Mouse (Mus musculus): Measurements from ENCODE around the gene Nipsnap1. TPM values are rescaled to one million over a fixed set of nuclear protein-coding genes. Genes with fewer than 3 reads are reported as not detected.
A peak's percentile ranks its signal among the peaks of the same experiment; 100 is the strongest.

The Nipsnap1 gene
- polyA plus RNA-seq, 1 experiment from 2014 or later, result 89.8 TPM

DNA sequence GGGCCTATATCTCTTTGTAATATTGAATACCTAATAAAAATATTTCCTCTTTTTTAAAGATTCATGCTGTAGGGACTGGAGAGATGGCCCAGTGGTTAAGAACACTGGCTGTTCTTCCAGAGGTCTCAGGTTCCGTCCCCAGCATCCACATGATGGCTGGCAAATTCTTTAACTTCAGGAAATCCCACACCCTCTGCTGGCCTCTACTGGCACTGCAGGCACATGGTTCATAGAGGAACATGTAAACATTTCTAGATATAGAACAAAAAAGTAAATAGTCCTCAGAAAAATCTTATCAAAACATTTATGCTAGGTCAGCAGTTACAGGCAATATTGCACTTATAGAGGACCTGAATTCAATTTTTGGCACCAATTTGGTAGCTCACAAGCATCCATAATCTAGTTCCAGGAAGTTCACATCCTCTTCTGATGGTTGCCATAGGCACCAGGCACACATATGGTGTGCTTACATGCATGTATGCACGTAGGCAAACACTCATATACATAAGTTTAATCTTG, 11.7 kb downstream of the Nipsnap1 start:
- H3K4me1 ChIP-seq (replicated peaks; ENCODE audit: control insufficient read depth, insufficient read depth, low read length), result peaks cover 10% of the 10 kb centered on the region
- WGBS, result 56% methylated on average over 2 of the region's 2 CpGs
- H3K27me3 ChIP-seq (replicated peaks; ENCODE audit: control insufficient read depth, insufficient read depth, low read length), result no peaks in the 10 kb centered on the region
- H3K36me3 ChIP-seq (ENCODE audit: control insufficient read depth, insufficient read depth, low read length), result peaks cover 10% of the 10 kb centered on the region; the same call in 1 of the 2 replicates
- no peak overlapping the region for H3K4me2 ChIP-seq
- H3K4me3 ChIP-seq (ENCODE audit: low read depth, low read length), result no peak overlapping the region
- DNase-seq (ENCODE audit: low spot score) (no peak), ATAC-seq (replicated peaks; ENCODE audit: low FRiP score) (no peak)
- H3K9ac ChIP-seq (ENCODE audit: low read depth, low read length), result no peak overlapping the region
- H3K27ac ChIP-seq (ENCODE audit: low read depth, low read length), result no peak overlapping the region
- H3K9me3 ChIP-seq (ENCODE audit: control insufficient read depth, low read length), result no peaks in the 10 kb centered on the region

GRCm38 (mm10) chr11:4886987-4887386, 13.2 kb downstream of the Nipsnap1 start:
- Histone ChIP-seq H3K4me1 (replicated peaks; ENCODE audit: control insufficient read depth, insufficient read depth, low read length) (peaks cover 4% of the 10 kb centered on the region; the same call in 1 of the 2 replicates), H3K36me3 (ENCODE audit: control insufficient read depth, insufficient read depth, low read length) (peaks cover 10% of the 10 kb centered on the region; the same call in 1 of the 2 replicates), H3K27ac (ENCODE audit: low read depth, low read length) (no peak overlapping the region), H3K9ac (ENCODE audit: low read depth, low read length) (no peak overlapping the region), H3K27me3 (replicated peaks; ENCODE audit: control insufficient read depth, insufficient read depth, low read length) (no peaks in the 10 kb centered on the region), H3K9me3 (ENCODE audit: control insufficient read depth, low read length) (no peaks in the 10 kb centered on the region), H3K4me2 (no peak overlapping the region), H3K4me3 (ENCODE audit: low read depth, low read length) (no peak overlapping the region)
- ATAC-seq (replicated peaks; ENCODE audit: low FRiP score), result no peak
- DNase-seq (ENCODE audit: low spot score), result no peak
- 90% methylated on average over 3 of the region's 3 CpGs for WGBS

- Histone ChIP-seq H3K4me2 (peak within 1 kb of the TSS; percentile 77), H3K9me3 (ENCODE audit: control insufficient read depth, low read length) (no peaks in the 10 kb centered on the region), H3K4me3 (ENCODE audit: low read depth, low read length) (peak within 1 kb of the TSS; percentile 92), H3K27ac (ENCODE audit: low read depth, low read length) (peak within 1 kb of the TSS; percentile 81; the same call in 1 of the 2 replicates), H3K27me3 (replicated peaks; ENCODE audit: control insufficient read depth, insufficient read depth, low read length) (no peaks in the 10 kb centered on the region), H3K9ac (ENCODE audit: low read depth, low read length) (peak within 1 kb of the TSS; percentile 83), H3K4me1 (replicated peaks; ENCODE audit: control insufficient read depth, insufficient read depth, low read length) (peaks cover 5% of the 10 kb centered on the region), H3K36me3 (ENCODE audit: control insufficient read depth, insufficient read depth, low read length) (peaks cover 4% of the 10 kb centered on the region; the same call in 1 of the 2 replicates)
- WGBS, result 2% methylated on average over 52 of the region's 52 CpGs
- DNase-seq (ENCODE audit: low spot score), result peak; percentile 83
- peak; percentile 92 for ATAC-seq (replicated peaks; ENCODE audit: low FRiP score)
Observed at GRCm38 (mm10) chr11:4894848-4895816, 21.4 kb downstream of the Nipsnap1 start, which contains the start of gene Thoc5. Gene Thoc5 (plus strand): TSS chr11:4895320.

GRCm38 (mm10) chr11:4900437-4900836, 26.7 kb downstream of the Nipsnap1 start:
- DNase-seq (ENCODE audit: low spot score) (no peak), ATAC-seq (replicated peaks; ENCODE audit: low FRiP score) (no peak)
- no peaks in the 10 kb centered on the region for H3K9me3 ChIP-seq (ENCODE audit: control insufficient read depth, low read length)
- H3K4me1 ChIP-seq (replicated peaks; ENCODE audit: control insufficient read depth, insufficient read depth, low read length), result peaks cover 5% of the 10 kb centered on the region
- no peaks in the 10 kb centered on the region for H3K27me3 ChIP-seq (replicated peaks; ENCODE audit: control insufficient read depth, insufficient read depth, low read length)
- no peak overlapping the region for H3K4me3 ChIP-seq (ENCODE audit: low read depth, low read length)
- H3K36me3 ChIP-seq (ENCODE audit: control insufficient read depth, insufficient read depth, low read length), result peaks cover 10% of the 10 kb centered on the region; the same call in 1 of the 2 replicates
- no peak overlapping the region for H3K27ac ChIP-seq (ENCODE audit: low read depth, low read length)
- 69% methylated on average over 5 of the region's 5 CpGs for WGBS
- no peak overlapping the region for H3K4me2 ChIP-seq
- no peak overlapping the region for H3K9ac ChIP-seq (ENCODE audit: low read depth, low read length)

DNA sequence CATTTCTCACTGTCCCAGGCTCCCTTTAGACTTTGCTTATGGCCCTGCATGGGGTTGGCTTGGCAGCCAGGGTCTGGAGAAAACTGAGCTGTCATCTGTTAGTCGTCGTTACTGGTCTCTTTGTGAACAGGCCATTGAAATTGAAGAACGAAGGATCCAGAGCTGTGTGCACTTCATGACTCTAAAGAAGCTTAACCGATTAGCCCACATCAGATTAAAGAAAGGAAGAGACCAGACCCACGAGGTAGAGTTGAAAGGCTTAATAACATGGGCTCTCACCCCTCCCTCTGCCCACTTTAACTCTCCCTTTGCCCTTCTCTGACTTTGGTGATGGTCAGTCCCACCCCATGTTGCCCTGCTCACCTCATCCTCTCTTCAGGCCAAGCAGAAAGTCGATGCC, 28.2 kb downstream of the Nipsnap1 start:
- WGBS, result 89% methylated on average over 6 of the region's 6 CpGs
- no peak overlapping the region for H3K9ac ChIP-seq (ENCODE audit: low read depth, low read length)
- H3K4me3 ChIP-seq (ENCODE audit: low read depth, low read length), result no peak overlapping the region
- DNase-seq (ENCODE audit: low spot score), result no peak
- ATAC-seq (replicated peaks; ENCODE audit: low FRiP score), result no peak
- no peak overlapping the region for H3K27ac ChIP-seq (ENCODE audit: low read depth, low read length)
- H3K9me3 ChIP-seq (ENCODE audit: control insufficient read depth, low read length), result no peaks in the 10 kb centered on the region
- H3K27me3 ChIP-seq (replicated peaks; ENCODE audit: control insufficient read depth, insufficient read depth, low read length), result no peaks in the 10 kb centered on the region
- H3K4me1 ChIP-seq (replicated peaks; ENCODE audit: control insufficient read depth, insufficient read depth, low read length), result no peaks in the 10 kb centered on the region
- H3K4me2 ChIP-seq, result no peak overlapping the region
- peaks cover 13% of the 10 kb centered on the region; the same call in 1 of the 2 replicates for H3K36me3 ChIP-seq (ENCODE audit: control insufficient read depth, insufficient read depth, low read length)

DNA sequence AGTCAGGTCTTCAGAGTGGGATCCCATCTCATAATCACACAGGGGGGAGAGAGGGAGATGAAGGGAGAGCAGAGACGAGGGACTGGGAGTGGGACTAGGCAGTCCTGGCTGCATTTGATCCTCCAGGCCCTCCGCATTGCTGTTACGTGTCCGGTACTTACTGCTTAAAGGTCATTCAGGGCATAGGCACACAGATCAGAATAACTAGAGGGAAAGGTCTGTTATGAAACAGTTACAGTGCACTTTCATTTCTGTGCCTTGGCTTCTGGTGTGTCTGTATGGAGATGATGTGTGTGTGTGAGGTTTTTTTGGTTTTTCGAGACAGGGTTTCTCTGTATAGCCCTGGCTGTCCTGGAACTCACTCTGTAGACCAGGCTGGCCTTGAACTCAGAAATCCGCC, 32.5 kb downstream of the Nipsnap1 start:
- no peak for DNase-seq (ENCODE audit: low spot score)
- H3K4me3 ChIP-seq (ENCODE audit: low read depth, low read length), result no peak overlapping the region
- H3K4me1 ChIP-seq (replicated peaks; ENCODE audit: control insufficient read depth, insufficient read depth, low read length), result no peaks in the 10 kb centered on the region
- no peaks in the 10 kb centered on the region for H3K9me3 ChIP-seq (ENCODE audit: control insufficient read depth, low read length)
- no peak overlapping the region for H3K27ac ChIP-seq (ENCODE audit: low read depth, low read length)
- no peaks in the 10 kb centered on the region for H3K27me3 ChIP-seq (replicated peaks; ENCODE audit: control insufficient read depth, insufficient read depth, low read length)
- ATAC-seq (replicated peaks; ENCODE audit: low FRiP score), result no peak
- H3K4me2 ChIP-seq, result no peak overlapping the region
- WGBS, result 87% methylated on average over 6 of the region's 6 CpGs
- peaks cover 16% of the 10 kb centered on the region; the same call in 1 of the 2 replicates for H3K36me3 ChIP-seq (ENCODE audit: control insufficient read depth, insufficient read depth, low read length)
- no peak overlapping the region for H3K9ac ChIP-seq (ENCODE audit: low read depth, low read length)

DNA sequence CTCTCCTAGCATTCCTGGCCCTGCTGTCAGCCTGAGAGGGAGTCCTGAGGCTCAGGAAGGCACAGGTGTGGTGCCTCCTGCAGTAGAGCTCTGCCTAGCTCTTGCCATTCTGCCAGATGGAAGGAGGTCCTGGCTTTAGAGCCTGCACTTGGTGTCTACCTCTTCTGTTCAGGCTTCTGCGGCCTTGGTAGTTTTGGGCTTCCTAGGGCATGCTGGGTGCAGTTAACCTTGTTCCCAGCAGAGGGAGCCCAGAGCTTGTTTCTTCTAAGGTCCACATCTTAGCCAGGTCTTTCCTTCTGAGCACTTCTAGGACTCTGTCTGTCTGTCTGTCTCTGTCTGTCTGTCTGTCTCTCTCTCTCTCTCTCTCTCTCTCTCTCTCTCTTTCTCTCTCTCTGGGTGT, 42.3 kb downstream of the Nipsnap1 start:
- no peak overlapping the region for H3K27ac ChIP-seq (ENCODE audit: low read depth, low read length)
- H3K4me1 ChIP-seq (replicated peaks; ENCODE audit: control insufficient read depth, insufficient read depth, low read length), result no peaks in the 10 kb centered on the region
- H3K4me3 ChIP-seq (ENCODE audit: low read depth, low read length), result no peak overlapping the region
- H3K36me3 ChIP-seq (ENCODE audit: control insufficient read depth, insufficient read depth, low read length), result peaks cover 26% of the 10 kb centered on the region
- H3K27me3 ChIP-seq (replicated peaks; ENCODE audit: control insufficient read depth, insufficient read depth, low read length), result no peaks in the 10 kb centered on the region
- H3K9me3 ChIP-seq (ENCODE audit: control insufficient read depth, low read length), result no peaks in the 10 kb centered on the region
- DNase-seq (ENCODE audit: low spot score) (peak; percentile 47), ATAC-seq (replicated peaks; ENCODE audit: low FRiP score) (peak; percentile 61)
- H3K9ac ChIP-seq (ENCODE audit: low read depth, low read length), result no peak overlapping the region
- no peak overlapping the region for H3K4me2 ChIP-seq
- WGBS, result 48% methylated on average over 1 of the region's 1 CpGs

DNA sequence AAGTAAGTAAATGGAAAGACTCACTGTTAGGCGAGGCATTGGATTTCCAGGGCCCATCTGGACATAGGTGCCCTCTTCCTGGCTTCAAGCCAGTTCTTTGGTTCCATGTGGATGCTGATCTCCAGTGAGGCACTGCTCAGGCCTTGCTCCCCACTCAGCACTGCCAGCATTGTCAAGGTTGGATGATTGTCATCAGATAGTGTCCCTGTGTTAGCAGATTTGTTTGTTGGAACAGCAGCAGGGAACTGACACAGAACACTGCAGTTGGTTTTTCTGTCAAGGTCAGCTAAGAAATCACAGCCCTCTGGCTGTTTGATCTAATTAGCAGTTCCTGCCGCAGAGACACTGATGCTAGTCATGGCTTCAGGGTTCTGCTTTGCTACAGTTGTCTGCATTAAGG, 47.5 kb downstream of the Nipsnap1 start:
- H3K9me3 ChIP-seq (ENCODE audit: control insufficient read depth, low read length), result no peaks in the 10 kb centered on the region
- H3K4me2 ChIP-seq, result no peak overlapping the region
- H3K36me3 ChIP-seq (ENCODE audit: control insufficient read depth, insufficient read depth, low read length), result peaks cover 29% of the 10 kb centered on the region
- no peaks in the 10 kb centered on the region for H3K27me3 ChIP-seq (replicated peaks; ENCODE audit: control insufficient read depth, insufficient read depth, low read length)
- H3K9ac ChIP-seq (ENCODE audit: low read depth, low read length), result no peak overlapping the region
- H3K4me3 ChIP-seq (ENCODE audit: low read depth, low read length), result no peak overlapping the region
- DNase-seq (ENCODE audit: low spot score) (no peak), ATAC-seq (replicated peaks; ENCODE audit: low FRiP score) (no peak)
- WGBS, result 92% methylated on average over 2 of the region's 2 CpGs
- no peaks in the 10 kb centered on the region for H3K4me1 ChIP-seq (replicated peaks; ENCODE audit: control insufficient read depth, insufficient read depth, low read length)
- no peak overlapping the region for H3K27ac ChIP-seq (ENCODE audit: low read depth, low read length)

Data from liver, embryonic 11.5 days (tissue).